Mouse (Mus musculus) heart, embryonic 11.5 days (tissue): ENCODE measurements around the gene Carns1. TPM values are rescaled to one million over a fixed set of nuclear protein-coding genes. Genes with fewer than 3 reads are reported as not detected.

Experiments used
- ATAC-seq: fragments of 200-750 bp; cut with Nextera tagmentation; replicated peaks from 2 replicates; pipeline ENCODE4 v1.8.0; 2017; ENCODE audit warnings: moderate library complexity; ENCODE audit not compliant: insufficient number of reproducible peaks, low FRiP score, low TSS enrichment
- H3K27ac ChIP-seq: fragments of 300-500 bp; sonication (generic); 2 replicates; pipeline ENCODE4 v1.5.1; 2014; ENCODE audit warnings: mild to moderate bottlenecking, low read depth, low read length
- H3K27me3 ChIP-seq: fragments of 300-500 bp; sonication (generic); 2 replicates; pipeline ENCODE4 v1.6.1; 2014; ENCODE audit warnings: mild to moderate bottlenecking, low read length, mixed read lengths; ENCODE audit not compliant: control insufficient read depth, insufficient read depth
- H3K36me3 ChIP-seq: fragments of 300-500 bp; sonication (generic); 2 replicates; pipeline ENCODE4 v1.6.1; 2014; ENCODE audit warnings: mild to moderate bottlenecking, low read length, moderate library complexity, mixed read lengths; ENCODE audit not compliant: control insufficient read depth, insufficient read depth
- H3K4me1 ChIP-seq: fragments of 300-500 bp; sonication (generic); 2 replicates; pipeline ENCODE4 v1.6.1; 2014; ENCODE audit warnings: low read length; ENCODE audit not compliant: control insufficient read depth, insufficient read depth
- H3K4me2 ChIP-seq: fragments of 300-500 bp; sonication (generic); 2 replicates; pipeline ENCODE4 v1.6.1; 2014; ENCODE audit warnings: mild to moderate bottlenecking, moderate library complexity
- H3K4me3 ChIP-seq: fragments of 300-500 bp; sonication (generic); 2 replicates; pipeline ENCODE4 v1.5.1; 2014; ENCODE audit warnings: low read depth, low read length
- H3K9ac ChIP-seq: fragments of 300-500 bp; sonication (generic); 2 replicates; pipeline ENCODE4 v1.6.1; 2014; ENCODE audit warnings: mild to moderate bottlenecking, low read depth, low read length, moderate library complexity
- H3K9me3 ChIP-seq: fragments of 300-500 bp; sonication (generic); replicated peaks from 2 replicates; pipeline ENCODE4 v1.6.1; 2016; ENCODE audit warnings: low read length; ENCODE audit not compliant: control insufficient read depth
- WGBS: fragments of 180-500 bp; shearing (Covaris S2); extraction: QIAGEN DNeasy Blood & Tissue Kit; methylation state at CpG from one replicate; pipeline ENCODE4 v1.1.7; 2014; ENCODE audit not compliant: insufficient replicate concordance; 5-methylcytosine and 5-hydroxymethylcytosine counted together
- polyA plus RNA-seq: library from polyadenylated mRNA; unstranded; fragments of >200 nt; fragmentation: Nextera tagmentation; extraction: Ambion mirVana; gene quantifications from 2 replicates; pipeline ENCODE4 v1.2.1, GENCODE M21; 2014

Carns1 gene
- polyA plus RNA-seq, 1 experiment from 2014 or later, result 2.8 TPM

DNA sequence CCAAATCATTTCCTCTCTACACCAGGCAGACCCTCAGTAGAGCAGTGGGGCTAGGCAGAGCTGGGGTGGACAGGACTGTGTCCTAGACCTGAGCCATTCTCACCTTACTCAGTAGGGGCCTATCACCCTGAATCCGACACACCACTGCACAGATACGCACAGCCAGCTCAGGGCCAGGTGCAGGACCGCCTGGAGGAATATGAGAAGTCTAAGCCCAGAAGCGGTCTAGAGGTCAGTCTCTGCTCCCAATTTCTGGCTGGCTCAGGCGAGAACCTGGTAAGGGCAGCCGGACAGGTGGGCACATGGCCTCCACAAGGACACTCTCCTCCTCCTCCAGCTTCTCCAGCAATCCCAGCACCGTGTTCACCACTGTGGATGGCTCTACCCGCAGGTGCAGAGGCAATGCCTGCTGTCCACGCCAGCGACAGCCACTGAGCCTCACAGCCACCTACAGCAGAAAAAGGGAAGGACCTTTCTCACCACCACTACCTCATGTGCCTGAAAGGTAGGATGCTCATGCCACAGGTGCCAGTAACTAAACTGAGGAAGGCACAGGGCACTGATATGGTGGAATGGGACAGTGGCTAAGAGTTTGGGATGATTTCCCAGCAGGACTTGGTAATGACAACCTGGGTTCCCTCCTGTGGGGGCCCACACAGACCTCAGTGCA is 4.4 kb downstream of the Carns1 start:
- Histone ChIP-seq H3K4me2 (no peak overlapping the region), H3K4me1 (peaks cover 29% of the 10 kb centered on the region), H3K27ac (no peak overlapping the region), H3K9ac (no peak overlapping the region), H3K9me3 (no peaks in the 10 kb centered on the region), H3K36me3 (no peaks in the 10 kb centered on the region), H3K4me3 (no peak overlapping the region), H3K27me3 (no peaks in the 10 kb centered on the region)
- 86% methylated on average over 10 of the region's 10 CpGs for WGBS
- ATAC-seq, result no peak

- peak; percentile 32 for ATAC-seq
- Histone ChIP-seq H3K9ac (peak overlapping the region; percentile 90), H3K9me3 (no peaks in the 10 kb centered on the region), H3K27ac (peak overlapping the region; percentile 76), H3K27me3 (no peaks in the 10 kb centered on the region), H3K4me2 (peak overlapping the region; percentile 94), H3K4me1 (peaks cover 20% of the 10 kb centered on the region), H3K36me3 (no peaks in the 10 kb centered on the region), H3K4me3 (peak overlapping the region; percentile 45)
- 7% methylated on average over 27 of the region's 27 CpGs for WGBS
Measured at GRCm38 (mm10) chr19:4169810-4170209, 5.5 kb downstream of the Carns1 start.

DNA sequence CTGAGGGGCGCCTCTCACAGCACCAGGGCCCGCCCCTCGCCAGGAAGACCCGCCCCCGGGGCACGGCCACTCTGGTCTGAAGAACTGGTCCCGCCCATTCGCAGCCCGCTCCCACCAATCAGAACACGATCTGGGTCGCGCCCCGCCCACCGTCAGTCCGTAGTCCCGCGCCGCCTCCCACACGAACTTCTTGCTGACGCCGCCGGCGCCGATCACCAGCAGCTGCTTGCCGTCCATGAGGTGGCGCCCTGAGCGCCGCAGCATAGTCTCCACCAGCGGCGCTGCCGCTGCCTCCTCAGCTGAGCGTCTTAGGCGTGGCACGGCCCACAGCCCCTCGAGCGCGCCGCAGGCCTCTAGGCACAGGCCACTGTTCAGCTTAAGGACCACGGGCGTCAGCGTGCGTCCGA is 5.9 kb downstream of the Carns1 start:
- ATAC-seq, result peak; percentile 91
- Histone ChIP-seq H3K27me3 (no peaks in the 10 kb centered on the region), H3K4me3 (peak overlapping the region; percentile 45), H3K9ac (peak overlapping the region; percentile 90), H3K9me3 (no peaks in the 10 kb centered on the region), H3K4me1 (peaks cover 20% of the 10 kb centered on the region), H3K27ac (peak overlapping the region; percentile 76), H3K36me3 (no peaks in the 10 kb centered on the region), H3K4me2 (peak overlapping the region; percentile 94)
- under 1% methylated on average over 43 of the region's 43 CpGs for WGBS

DNA sequence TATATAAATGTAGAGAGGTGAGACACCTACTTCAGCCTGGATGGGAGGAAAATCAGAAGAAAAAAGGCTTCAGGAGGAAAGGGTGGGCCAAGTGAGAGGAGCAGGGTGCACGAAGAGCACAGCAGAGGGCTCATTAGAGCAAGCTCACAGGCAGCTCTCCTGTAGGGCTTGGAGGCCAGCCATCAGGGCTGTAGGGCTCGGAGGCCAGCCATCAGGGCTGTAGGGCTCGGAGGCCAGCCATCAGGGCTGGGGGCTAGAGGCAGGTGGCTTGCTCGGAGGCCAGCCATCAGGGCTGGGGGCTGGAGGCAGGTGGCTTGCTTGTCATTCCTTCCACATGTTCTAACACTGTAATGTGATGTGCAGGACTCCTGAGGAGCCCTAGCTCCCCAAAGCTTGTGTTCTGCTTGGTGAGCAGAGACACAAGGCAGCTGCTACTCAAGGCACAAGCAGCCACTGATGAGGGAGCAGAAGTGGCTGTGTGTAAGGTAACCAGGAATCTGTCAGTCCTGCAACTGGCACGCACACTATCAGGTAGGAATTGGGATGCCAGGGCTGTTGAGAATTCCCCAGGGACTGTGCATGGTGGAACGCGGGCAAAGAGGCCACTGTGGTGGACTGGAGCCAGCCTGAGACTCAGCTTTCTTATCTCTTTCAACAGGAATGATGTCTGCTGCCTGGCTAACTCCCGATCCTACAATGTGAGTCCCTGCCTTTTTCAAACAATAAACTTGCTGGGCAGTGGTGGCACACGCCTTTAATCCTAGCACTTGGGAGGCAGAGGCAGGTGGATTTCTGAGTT is 8.4 kb downstream of the Carns1 start:
- Histone ChIP-seq H3K4me1 (peaks cover 25% of the 10 kb centered on the region), H3K27me3 (no peaks in the 10 kb centered on the region), H3K9me3 (no peaks in the 10 kb centered on the region), H3K4me3 (no peak overlapping the region), H3K9ac (no peak overlapping the region), H3K36me3 (no peaks in the 10 kb centered on the region), H3K4me2 (no peak overlapping the region), H3K27ac (no peak overlapping the region)
- no peak for ATAC-seq
- 54% methylated on average over 9 of the region's 9 CpGs for WGBS

DNA sequence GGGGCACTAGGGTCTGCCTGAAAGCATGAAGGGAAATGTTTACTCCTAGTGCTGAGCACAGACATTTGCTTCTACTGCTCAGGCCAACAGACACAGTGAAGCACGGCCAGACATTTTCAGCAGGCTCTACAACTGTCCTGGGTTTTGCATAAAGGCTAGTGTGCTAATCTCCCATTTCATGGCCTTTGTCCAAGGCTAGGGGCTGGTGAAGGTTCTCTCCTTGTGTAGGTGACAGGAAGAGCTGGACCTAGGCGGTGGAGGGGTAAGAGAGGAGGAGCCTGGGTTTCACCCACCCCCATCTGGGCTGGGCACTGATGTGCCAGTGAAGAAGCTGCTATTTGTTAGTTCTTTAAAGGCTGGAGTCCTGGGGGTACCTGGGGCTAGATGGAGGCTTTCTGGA is 10.6 kb downstream of the Carns1 start:
- 72% methylated on average over 2 of the region's 2 CpGs for WGBS
- no peaks in the 10 kb centered on the region for H3K9me3 ChIP-seq
- H3K4me3 ChIP-seq, result no peak overlapping the region
- H3K27ac ChIP-seq, result no peak overlapping the region
- H3K4me1 ChIP-seq, result peaks cover 11% of the 10 kb centered on the region
- H3K36me3 ChIP-seq, result peaks cover 6% of the 10 kb centered on the region; the same call in 1 of the 2 replicates
- ATAC-seq, result no peak
- no peak overlapping the region for H3K9ac ChIP-seq
- H3K27me3 ChIP-seq, result no peaks in the 10 kb centered on the region
- no peak overlapping the region for H3K4me2 ChIP-seq

DNA sequence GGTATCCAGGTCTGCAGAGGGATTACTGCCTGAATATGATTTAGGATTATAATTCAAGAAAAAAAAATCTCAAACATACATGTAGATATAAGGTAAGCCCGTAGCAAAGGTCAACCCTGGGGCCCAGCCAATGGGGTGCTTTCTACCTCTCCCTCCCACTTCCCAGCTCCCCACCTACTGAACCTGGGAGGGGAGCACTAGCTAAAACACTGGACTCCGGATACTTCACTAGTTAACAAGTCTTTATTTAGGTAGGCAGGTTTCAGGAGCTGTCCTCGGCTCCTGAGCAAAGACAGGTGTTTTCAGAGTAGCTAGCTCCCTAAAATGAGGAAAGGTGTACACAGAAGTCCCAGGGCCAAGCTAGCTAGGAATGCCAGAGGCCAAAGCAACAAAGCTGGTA is 11.2 kb downstream of the Carns1 start:
- no peak overlapping the region for H3K9ac ChIP-seq
- peaks cover 9% of the 10 kb centered on the region for H3K4me1 ChIP-seq
- H3K27me3 ChIP-seq, result no peaks in the 10 kb centered on the region
- WGBS, result 70% methylated on average over 3 of the region's 3 CpGs
- no peak for ATAC-seq
- H3K9me3 ChIP-seq, result no peaks in the 10 kb centered on the region
- H3K27ac ChIP-seq, result no peak overlapping the region
- H3K36me3 ChIP-seq, result peaks cover 6% of the 10 kb centered on the region; the same call in 1 of the 2 replicates
- H3K4me3 ChIP-seq, result no peak overlapping the region
- no peak overlapping the region for H3K4me2 ChIP-seq

- Histone ChIP-seq H3K4me3 (peak overlapping the region; percentile 73), H3K27ac (peak overlapping the region; percentile 24; the same call in 1 of the 2 replicates), H3K9me3 (no peaks in the 10 kb centered on the region), H3K4me1 (peaks cover 9% of the 10 kb centered on the region), H3K36me3 (peaks cover 6% of the 10 kb centered on the region; the same call in 1 of the 2 replicates), H3K4me2 (peak overlapping the region; percentile 88), H3K9ac (peak overlapping the region; percentile 85; the same call in 1 of the 2 replicates), H3K27me3 (no peaks in the 10 kb centered on the region)
- WGBS, result 36% methylated on average over 4 of the region's 4 CpGs
- no peak for ATAC-seq
Measured at GRCm38 (mm10) chr19:4163543-4163887, 11.8 kb downstream of the Carns1 start.

DNA sequence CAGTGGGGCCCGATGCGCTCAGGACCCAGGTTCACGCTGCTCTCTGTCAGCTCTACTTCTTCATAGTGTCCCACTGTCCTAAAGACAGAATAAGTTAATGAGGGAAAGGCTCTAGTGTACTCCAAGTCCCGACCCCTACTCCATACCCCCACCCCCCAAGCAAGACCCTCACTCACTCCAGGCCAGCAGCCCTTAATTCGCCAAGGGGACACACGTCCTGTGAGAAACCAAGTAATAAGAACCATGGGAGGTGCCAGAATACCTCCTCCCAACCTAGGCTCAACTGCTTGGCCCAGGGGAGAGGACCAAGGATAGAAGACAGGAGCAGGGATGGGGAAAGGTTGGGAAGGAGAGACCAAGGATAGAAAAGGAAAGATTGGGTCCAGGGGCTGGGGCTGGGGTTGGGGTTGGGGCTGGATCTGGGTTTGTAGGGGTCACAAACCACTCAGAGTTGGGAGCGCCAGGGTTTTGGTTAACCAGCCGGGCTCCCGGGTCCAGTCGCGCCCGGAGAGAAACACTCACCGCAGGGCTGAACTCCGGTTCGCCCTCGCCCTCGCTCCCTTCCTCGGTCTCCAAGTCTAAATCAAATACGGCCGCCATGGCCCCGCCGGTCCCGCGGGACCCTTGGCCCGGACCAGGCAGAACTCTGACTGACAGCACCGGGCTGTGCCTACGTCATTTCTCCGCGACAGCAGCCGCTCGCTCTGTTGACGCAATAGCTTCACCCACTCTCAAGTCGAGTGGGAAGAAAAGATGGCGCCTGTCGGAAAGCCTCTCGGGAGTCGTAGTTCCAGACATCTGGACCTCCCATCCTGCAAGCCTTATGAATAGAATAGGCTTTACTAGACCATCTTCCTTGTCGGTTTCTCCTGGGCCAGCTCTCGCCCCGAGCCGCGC is 12.4 kb downstream of the Carns1 start, which contains the start of gene Rps6kb2:
TSS of gene Rps6kb2 (minus strand) at position 709 of the 897 bp plus-strand sequence.
- Histone ChIP-seq H3K4me2 (peak within 1 kb of the TSS; percentile 88), H3K4me3 (peak within 1 kb of the TSS; percentile 73), H3K9ac (peak within 1 kb of the TSS; percentile 85), H3K27ac (peak within 1 kb of the TSS; percentile 24; the same call in 1 of the 2 replicates), H3K36me3 (peaks cover 6% of the 10 kb centered on the region), H3K9me3 (no peaks in the 10 kb centered on the region), H3K4me1 (peaks cover 9% of the 10 kb centered on the region), H3K27me3 (no peaks in the 10 kb centered on the region)
- peak; percentile 70 for ATAC-seq
- WGBS, result 6% methylated on average over 42 of the region's 42 CpGs
